Mouse (Mus musculus) midbrain, embryonic 12.5 days (tissue): ENCODE data around the gene Dennd2d. TPM values are rescaled to one million over a fixed set of nuclear protein-coding genes. Genes with fewer than 3 reads are reported as not detected.
A peak's percentile ranks its signal among the peaks of the same experiment; 100 is the strongest.

ENCODE experiments used
- ATAC-seq: fragments of 200-750 bp; cut with Nextera tagmentation; 2 replicates; pipeline ENCODE4 v1.8.0; 2017; ENCODE audit warnings: low read depth, moderate TSS enrichment, moderate library complexity; ENCODE audit not compliant: low FRiP score
- H3K27ac ChIP-seq: fragments of 300-500 bp; sonication (generic); replicated peaks from 2 replicates; pipeline ENCODE4 v1.5.1; 2016; ENCODE audit warnings: mild to moderate bottlenecking
- H3K27me3 ChIP-seq: fragments of 300-500 bp; sonication (generic); 2 replicates; pipeline ENCODE4 v1.6.1; 2016; ENCODE audit warnings: mild to moderate bottlenecking
- H3K36me3 ChIP-seq: fragments of 300-500 bp; sonication (generic); 2 replicates; pipeline ENCODE4 v1.6.1; 2016
- H3K4me1 ChIP-seq: fragments of 300-500 bp; sonication (generic); 2 replicates; pipeline ENCODE4 v1.6.1; 2016
- H3K4me2 ChIP-seq: fragments of 300-500 bp; sonication (generic); replicated peaks from 2 replicates; pipeline ENCODE4 v1.6.1; 2016; ENCODE audit warnings: mild to moderate bottlenecking, moderate library complexity
- H3K4me3 ChIP-seq: fragments of 300-500 bp; sonication (generic); 2 replicates; pipeline ENCODE4 v1.5.1; 2016; ENCODE audit warnings: mild to moderate bottlenecking
- H3K9ac ChIP-seq: fragments of 300-500 bp; sonication (generic); replicated peaks from 2 replicates; pipeline ENCODE4 v1.6.1; 2016; ENCODE audit warnings: mild to moderate bottlenecking, moderate library complexity
- H3K9me3 ChIP-seq: fragments of 300-500 bp; sonication (generic); 2 replicates; pipeline ENCODE4 v1.6.1; 2016; ENCODE audit warnings: mild to moderate bottlenecking
- WGBS: fragments of 180-500 bp; shearing (Covaris S2); methylation state at CpG from one replicate; pipeline ENCODE4 v1.1.7; 2016; 5-methylcytosine and 5-hydroxymethylcytosine counted together
- polyA plus RNA-seq: library from polyadenylated mRNA; unstranded; fragments of >200 nt; fragmentation: Nextera tagmentation; extraction: Ambion mirVana; gene quantifications from 2 replicates; pipeline ENCODE4 v1.2.1, GENCODE M21; 2016

The Dennd2d gene
- polyA plus RNA-seq: 0.42 and 0.75 TPM in 2 replicates

DNA sequence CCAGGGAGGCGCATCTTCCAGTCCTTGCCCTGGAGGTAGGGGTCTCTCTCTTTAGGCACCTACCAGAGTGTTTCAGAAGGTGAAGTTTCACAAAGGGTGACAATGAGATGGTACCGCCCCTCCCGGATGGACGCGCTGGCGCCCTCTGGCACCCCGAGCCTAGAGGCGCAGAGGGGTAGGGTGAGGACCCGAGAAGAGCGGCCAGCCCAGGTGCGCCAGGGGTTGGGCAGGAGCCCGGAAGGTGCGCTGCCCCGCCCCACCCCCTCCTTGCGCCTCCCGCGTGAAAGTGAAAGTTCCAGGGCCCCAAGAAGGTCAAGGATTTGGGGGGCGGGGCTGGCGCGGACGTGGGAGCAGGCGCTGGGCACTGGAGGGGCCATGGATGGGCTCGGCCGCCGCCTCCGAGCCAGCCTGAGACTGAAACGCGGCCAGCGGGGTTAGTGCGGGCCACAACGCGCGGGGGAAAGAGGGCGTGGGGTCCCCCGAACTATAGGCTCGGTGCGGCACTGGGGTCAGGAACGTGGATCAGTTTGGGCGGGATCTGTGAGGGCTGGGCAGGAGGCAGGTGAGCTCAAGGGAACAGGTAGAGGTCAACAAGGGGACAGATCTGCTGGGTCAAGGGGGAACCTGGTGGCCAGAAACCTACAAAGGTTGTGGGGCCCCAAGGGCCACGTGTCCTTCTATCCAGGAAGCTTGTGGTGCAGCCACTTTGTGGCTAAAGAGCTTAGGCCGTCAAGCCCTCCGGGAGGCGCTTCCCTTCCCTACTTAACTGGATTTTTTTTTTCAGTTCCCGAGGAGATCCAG, at the start of gene Dennd2d:
Gene Dennd2d, plus strand, starts transcription at position 125 of the 801 bp plus-strand sequence.
- peak within 1 kb of the TSS; percentile 51 for H3K9ac ChIP-seq
- H3K27me3 ChIP-seq: peaks cover 24% of the 10 kb centered on the region
- WGBS: 4% methylated on average over 40 of the region's 44 CpGs
- peaks cover 11% of the 10 kb centered on the region for H3K4me1 ChIP-seq
- peak within 1 kb of the TSS; percentile 51 for H3K4me3 ChIP-seq
- no peaks in the 10 kb centered on the region for H3K9me3 ChIP-seq
- no peak within 1 kb of the TSS for H3K27ac ChIP-seq
- H3K36me3 ChIP-seq: no peaks in the 10 kb centered on the region
- H3K4me2 ChIP-seq: peak within 1 kb of the TSS; percentile 97
- ATAC-seq: peak; percentile 69

DNA sequence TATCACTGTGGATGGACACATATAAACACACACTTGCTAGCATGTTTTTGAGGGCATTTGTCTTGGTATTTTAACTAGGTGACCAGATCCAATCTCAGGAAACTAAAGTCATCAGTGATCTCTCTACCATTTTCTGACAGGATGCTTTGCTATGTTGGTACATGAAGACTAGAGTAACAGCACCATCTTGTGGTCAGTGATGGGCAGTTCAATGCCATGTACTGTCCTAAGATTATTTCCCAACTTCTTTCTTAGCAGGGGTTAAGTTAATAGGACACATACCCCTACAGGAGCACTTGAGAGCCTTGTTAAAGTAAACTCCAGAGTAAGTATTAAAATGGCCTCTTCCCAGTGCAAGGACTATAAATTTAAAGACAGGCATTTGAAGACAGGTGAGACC, 33.6 kb upstream of the Dennd2d start:
- Histone ChIP-seq H3K4me2 (no peak overlapping the region), H3K36me3 (no peaks in the 10 kb centered on the region), H3K4me3 (no peak overlapping the region), H3K4me1 (no peaks in the 10 kb centered on the region), H3K9me3 (no peaks in the 10 kb centered on the region), H3K27ac (no peak overlapping the region), H3K27me3 (no peaks in the 10 kb centered on the region), H3K9ac (no peak overlapping the region)
- ATAC-seq: peak; percentile 85

DNA sequence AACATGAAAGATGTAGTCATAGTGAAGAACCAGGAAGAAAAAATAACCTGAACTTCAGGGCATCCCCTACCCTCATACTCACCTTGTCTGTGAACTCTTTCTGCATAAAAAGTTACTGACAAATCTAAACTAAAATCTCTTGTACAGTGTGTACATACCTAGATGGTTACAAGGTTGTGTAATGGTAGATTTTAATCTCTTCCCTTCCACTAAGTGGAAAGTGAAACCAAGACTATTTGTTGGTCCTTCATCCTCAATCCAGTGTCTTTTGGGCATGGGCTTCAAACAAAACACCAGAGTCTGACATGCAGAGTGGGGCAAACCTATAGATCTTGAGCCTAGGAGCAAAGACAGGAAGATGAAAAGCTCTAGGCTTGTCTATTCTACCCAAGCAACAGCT, 33.2 kb upstream of the Dennd2d start:
- no peak overlapping the region for H3K4me3 ChIP-seq
- no peak for ATAC-seq
- H3K27ac ChIP-seq: no peak overlapping the region
- H3K4me1 ChIP-seq: no peaks in the 10 kb centered on the region
- H3K4me2 ChIP-seq: no peak overlapping the region
- no peak overlapping the region for H3K9ac ChIP-seq
- no peaks in the 10 kb centered on the region for H3K27me3 ChIP-seq
- no peaks in the 10 kb centered on the region for H3K36me3 ChIP-seq
- H3K9me3 ChIP-seq: no peaks in the 10 kb centered on the region

DNA sequence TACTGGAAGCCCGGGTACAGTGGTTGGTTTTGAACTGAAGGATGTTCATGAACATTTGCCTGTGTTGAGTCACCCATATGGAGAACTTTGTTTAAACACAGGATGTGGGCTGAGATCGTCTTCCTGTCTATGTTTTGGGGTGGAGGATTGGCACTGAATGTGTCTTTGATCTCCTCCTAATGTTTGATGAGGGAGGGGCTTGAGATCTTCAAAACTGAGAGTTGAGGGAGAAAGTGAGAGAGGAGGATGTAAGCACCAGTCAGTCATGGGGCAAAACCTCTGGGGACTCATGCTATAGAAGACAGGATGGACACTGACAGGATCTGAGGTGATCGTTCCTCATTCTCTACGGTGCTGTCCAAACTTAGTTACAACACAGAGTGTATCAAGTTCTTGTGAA, 32.6 kb upstream of the Dennd2d start:
- no peak overlapping the region for H3K4me2 ChIP-seq
- H3K27me3 ChIP-seq: no peaks in the 10 kb centered on the region
- no peaks in the 10 kb centered on the region for H3K36me3 ChIP-seq
- 81% methylated on average over 4 of the region's 4 CpGs for WGBS
- no peak overlapping the region for H3K9ac ChIP-seq
- H3K27ac ChIP-seq: no peak overlapping the region
- H3K9me3 ChIP-seq: no peaks in the 10 kb centered on the region
- no peak overlapping the region for H3K4me3 ChIP-seq
- H3K4me1 ChIP-seq: no peaks in the 10 kb centered on the region
- no peak for ATAC-seq

DNA sequence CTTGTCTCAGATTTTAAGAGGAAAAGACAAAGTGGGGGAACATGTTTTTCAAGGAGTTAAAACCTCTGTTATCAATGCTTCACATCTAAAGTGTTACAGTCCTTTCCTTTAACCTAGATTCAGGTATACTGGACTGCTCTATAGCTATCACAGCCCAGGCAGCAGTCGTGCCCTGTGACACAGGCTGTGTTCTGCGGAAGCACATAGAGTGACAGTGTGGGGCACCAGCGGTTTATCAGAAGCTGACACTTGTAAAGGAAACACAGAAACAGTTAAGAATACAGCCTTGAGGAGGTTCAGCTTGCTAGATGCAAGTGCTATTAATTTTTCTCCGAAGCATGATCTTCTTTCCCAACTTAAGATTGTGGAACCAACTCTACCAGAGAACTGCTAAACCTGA, 29.6 kb upstream of the Dennd2d start:
- no peaks in the 10 kb centered on the region for H3K9me3 ChIP-seq
- H3K27ac ChIP-seq: no peak overlapping the region
- no peak overlapping the region for H3K4me2 ChIP-seq
- H3K4me1 ChIP-seq: no peaks in the 10 kb centered on the region
- H3K9ac ChIP-seq: no peak overlapping the region
- no peak overlapping the region for H3K4me3 ChIP-seq
- no peak for ATAC-seq
- no peaks in the 10 kb centered on the region for H3K27me3 ChIP-seq
- 81% methylated on average over 4 of the region's 4 CpGs for WGBS
- no peaks in the 10 kb centered on the region for H3K36me3 ChIP-seq

DNA sequence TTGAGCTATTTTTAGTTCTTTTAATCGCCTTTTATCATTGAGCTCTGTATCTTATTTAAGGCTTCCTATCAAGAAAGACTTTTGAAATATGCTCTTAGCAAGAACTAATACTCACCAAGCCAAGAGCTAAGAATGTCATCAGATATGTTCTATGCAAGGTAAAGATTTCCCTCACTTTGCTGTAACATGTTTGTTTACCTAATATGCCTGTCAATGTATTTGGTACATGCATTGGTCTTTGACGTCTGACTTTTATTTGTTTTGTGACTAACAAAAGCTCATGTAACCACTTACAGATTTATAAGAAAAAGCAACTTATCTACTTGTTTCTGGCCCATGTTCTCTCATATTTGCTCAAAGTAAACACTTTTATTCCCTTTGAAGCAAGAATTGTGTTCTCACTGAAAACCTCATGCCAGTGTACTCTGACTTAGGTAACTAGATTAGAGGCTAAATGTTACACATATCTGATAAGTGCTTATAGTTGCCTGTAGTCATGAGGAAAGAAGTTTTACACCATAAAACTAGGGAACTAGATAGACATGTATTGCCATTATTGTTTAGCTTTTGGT, 24.8 kb upstream of the Dennd2d start:
- 83% methylated on average over 2 of the region's 2 CpGs for WGBS
- no peak for ATAC-seq

DNA sequence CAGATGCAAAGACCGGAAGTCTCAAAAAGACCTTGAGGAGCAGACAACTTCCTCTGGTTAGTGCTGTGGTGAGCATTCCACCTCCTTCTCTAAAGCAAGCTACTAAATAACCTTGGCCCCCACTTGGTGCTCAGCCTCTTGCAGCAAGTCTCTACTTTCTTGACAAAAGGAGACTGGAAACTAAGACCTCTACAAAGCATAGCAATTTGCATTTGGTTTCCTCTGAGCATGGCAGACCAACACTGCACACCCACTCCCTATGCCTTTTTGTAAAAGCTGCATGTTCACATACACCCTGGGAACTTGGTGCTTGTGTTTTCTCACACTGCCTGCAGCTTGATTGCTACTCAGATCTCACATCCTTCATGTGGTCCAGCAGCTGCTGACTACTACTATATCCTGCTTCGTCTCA, 20.1 kb upstream of the Dennd2d start:
- 93% methylated on average over 2 of the region's 2 CpGs for WGBS
- Histone ChIP-seq H3K36me3 (no peaks in the 10 kb centered on the region), H3K27me3 (no peaks in the 10 kb centered on the region), H3K9me3 (no peaks in the 10 kb centered on the region), H3K27ac (no peak overlapping the region), H3K4me3 (no peak overlapping the region), H3K4me1 (no peaks in the 10 kb centered on the region), H3K4me2 (no peak overlapping the region), H3K9ac (no peak overlapping the region)
- ATAC-seq: no peak

More for the DNA sequence above, 24.8 kb upstream of the Dennd2d start:
- Histone ChIP-seq H3K27ac (no peak overlapping the region), H3K36me3 (no peaks in the 10 kb centered on the region), H3K4me1 (no peaks in the 10 kb centered on the region), H3K4me2 (no peak overlapping the region), H3K4me3 (no peak overlapping the region), H3K27me3 (no peaks in the 10 kb centered on the region), H3K9ac (no peak overlapping the region), H3K9me3 (no peaks in the 10 kb centered on the region)

DNA sequence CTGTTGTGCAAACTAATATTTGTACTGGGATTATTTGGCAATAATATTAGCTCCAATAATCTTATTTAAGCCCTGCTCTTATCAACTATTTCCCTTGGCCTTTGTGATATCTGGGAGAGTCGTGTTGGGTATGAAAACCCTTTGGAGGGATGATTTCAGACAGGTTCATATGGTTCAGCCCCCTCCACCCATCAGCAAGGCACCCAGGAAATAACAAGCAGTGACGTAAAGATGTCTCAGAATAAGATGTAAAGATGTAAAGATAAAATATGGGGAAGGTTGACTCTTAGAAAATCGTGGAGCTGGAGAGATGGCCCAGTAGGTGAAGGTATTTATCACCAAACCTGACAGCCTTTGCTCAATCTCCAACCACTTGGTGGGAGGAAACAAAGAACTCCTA, 19.7 kb upstream of the Dennd2d start:
- Histone ChIP-seq H3K9me3 (no peaks in the 10 kb centered on the region), H3K4me1 (no peaks in the 10 kb centered on the region), H3K4me2 (no peak overlapping the region), H3K27ac (no peak overlapping the region), H3K36me3 (no peaks in the 10 kb centered on the region), H3K27me3 (no peaks in the 10 kb centered on the region), H3K9ac (no peak overlapping the region), H3K4me3 (no peak overlapping the region)
- no peak for ATAC-seq
- WGBS: 59% methylated on average over 3 of the region's 3 CpGs

DNA sequence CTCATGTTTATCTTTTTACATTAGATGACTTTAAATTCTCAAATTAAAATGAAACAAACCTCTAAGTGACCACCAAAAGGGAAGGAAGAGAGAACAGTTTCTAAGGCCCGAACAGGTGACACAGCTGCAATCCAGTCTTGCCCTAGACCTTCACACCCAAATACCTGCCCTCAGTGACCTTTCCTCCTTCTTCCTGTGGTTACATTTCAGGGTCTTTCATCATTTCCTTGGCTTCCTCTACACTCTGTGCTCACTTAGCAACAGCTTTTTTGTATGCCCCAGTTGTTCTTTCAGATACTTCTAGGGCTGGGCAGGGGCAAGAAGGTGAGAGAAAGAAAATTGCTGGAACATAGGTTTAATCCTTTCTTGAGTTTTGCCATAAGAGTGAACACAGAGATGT, 17.5 kb upstream of the Dennd2d start:
- H3K4me3 ChIP-seq: no peak overlapping the region
- H3K36me3 ChIP-seq: no peaks in the 10 kb centered on the region
- ATAC-seq: no peak
- no peak overlapping the region for H3K4me2 ChIP-seq
- no peaks in the 10 kb centered on the region for H3K9me3 ChIP-seq
- no peaks in the 10 kb centered on the region for H3K27me3 ChIP-seq
- no peak overlapping the region for H3K9ac ChIP-seq
- H3K4me1 ChIP-seq: no peaks in the 10 kb centered on the region
- no peak overlapping the region for H3K27ac ChIP-seq
- 84% methylated on average over 1 of the region's 1 CpGs for WGBS

DNA sequence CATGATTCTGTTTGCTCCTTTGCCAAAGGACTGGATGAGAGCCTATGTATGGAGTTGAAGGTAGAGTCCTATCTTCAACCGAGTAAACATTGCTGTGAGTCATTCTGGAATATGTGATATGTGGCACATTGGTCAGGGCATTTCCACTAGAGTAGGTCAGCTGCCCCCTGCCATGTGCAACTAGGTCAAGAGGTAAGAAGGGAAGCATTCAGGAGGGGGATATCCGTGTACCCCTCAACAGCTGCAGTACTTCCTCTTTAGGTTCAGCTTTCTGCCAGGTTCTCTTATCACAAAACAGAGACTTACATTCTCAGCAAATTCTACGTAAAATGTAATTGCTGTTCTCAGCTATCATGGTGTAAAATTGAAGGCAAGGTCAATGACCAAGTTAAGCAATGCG, 8.0 kb upstream of the Dennd2d start:
- Histone ChIP-seq H3K4me2 (no peak overlapping the region), H3K27ac (no peak overlapping the region), H3K4me3 (no peak overlapping the region), H3K9me3 (no peaks in the 10 kb centered on the region), H3K27me3 (no peaks in the 10 kb centered on the region), H3K9ac (no peak overlapping the region), H3K4me1 (no peaks in the 10 kb centered on the region), H3K36me3 (no peaks in the 10 kb centered on the region)
- 87% methylated on average over 4 of the region's 4 CpGs for WGBS
- ATAC-seq: no peak

DNA sequence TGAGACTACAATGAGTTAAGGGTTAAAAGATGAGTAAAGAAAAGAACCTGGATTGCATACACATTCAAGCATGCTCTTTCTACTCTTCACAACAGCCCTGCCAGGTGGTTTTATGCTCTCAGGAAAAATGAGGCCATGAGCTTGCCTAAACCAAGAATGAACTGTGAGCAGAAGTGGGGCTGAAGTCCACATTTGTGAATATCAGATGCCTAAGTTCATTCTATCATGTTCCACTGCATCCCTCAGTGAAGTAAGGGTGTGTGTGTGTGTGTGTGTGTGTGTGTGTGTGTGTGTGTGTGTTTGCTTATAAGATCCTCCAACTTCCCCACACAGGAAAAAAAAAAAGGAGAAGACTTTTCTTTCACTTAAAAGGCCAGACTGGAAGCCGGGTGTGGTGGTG, 5.3 kb upstream of the Dennd2d start:
- no peaks in the 10 kb centered on the region for H3K36me3 ChIP-seq
- H3K27ac ChIP-seq: no peak overlapping the region
- 100% methylated on average over 1 of the region's 1 CpGs for WGBS
- no peaks in the 10 kb centered on the region for H3K4me1 ChIP-seq
- H3K9ac ChIP-seq: no peak overlapping the region
- ATAC-seq: no peak
- no peak overlapping the region for H3K4me2 ChIP-seq
- no peaks in the 10 kb centered on the region for H3K9me3 ChIP-seq
- H3K4me3 ChIP-seq: no peak overlapping the region
- peaks cover 7% of the 10 kb centered on the region; the same call in 1 of the 2 replicates for H3K27me3 ChIP-seq

DNA sequence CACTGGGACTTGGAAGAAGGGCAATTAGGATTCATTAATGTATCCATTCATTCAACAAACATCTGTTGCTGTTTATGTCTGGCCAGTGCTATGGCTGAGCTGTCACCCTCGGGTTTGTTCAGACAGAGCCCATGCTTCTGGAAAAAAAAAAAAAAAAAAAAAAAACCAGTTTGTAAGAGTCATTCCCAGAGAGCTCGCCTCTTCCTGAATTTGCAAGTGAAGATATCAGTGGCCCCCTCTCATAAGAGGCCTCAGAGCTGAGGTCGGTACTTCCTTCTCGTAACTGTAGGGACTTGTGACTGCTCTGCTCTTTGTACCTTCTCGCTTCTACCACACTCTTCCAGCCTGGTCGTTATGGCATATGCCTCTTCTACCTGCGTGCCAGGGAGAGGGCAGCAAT, 1.1 kb downstream of the Dennd2d start:
- peak; percentile 3; the same call in 1 of the 2 replicates for ATAC-seq
- H3K4me1 ChIP-seq: peaks cover 11% of the 10 kb centered on the region

More for the DNA sequence above, 1.1 kb downstream of the Dennd2d start:
- Histone ChIP-seq H3K4me2 (no peak overlapping the region), H3K4me3 (no peak overlapping the region), H3K27me3 (peaks cover 24% of the 10 kb centered on the region), H3K36me3 (no peaks in the 10 kb centered on the region), H3K9ac (no peak overlapping the region), H3K27ac (no peak overlapping the region), H3K9me3 (no peaks in the 10 kb centered on the region)
- WGBS: 73% methylated on average over 7 of the region's 7 CpGs
